Mouse (Mus musculus) left cerebral cortex, postnatal 10 days (tissue): Measurements from ENCODE around the gene Abi3bp. TPM values are rescaled to one million over a fixed set of nuclear protein-coding genes. Genes with fewer than 3 reads are reported as not detected.

Source experiments
- DNase-seq, 2 experiments: peaks; one replicate each; pipeline ENCODE4 v3.0.0; 2021 to 2022; ENCODE audit warnings: low spot score in 2 of 2, mixed read lengths in 1 of 2; ENCODE audit errors: extremely low spot score in 1 of 2
- intact Hi-C: fragments of 180-260 bp; cut with DNase I; formaldehyde crosslinking; loops from one replicate; pipeline ENCODE4 v1.15.1; 2025
- total RNA-seq, 2 experiments: library from RNA; stranded (reverse); gene quantifications; 2 replicates each; pipeline ENCODE4 v1.2.3; 2021

Abi3bp gene
- total RNA-seq, 2 experiments from 2014 or later, result 15.8 to 17.7 TPM

DNA sequence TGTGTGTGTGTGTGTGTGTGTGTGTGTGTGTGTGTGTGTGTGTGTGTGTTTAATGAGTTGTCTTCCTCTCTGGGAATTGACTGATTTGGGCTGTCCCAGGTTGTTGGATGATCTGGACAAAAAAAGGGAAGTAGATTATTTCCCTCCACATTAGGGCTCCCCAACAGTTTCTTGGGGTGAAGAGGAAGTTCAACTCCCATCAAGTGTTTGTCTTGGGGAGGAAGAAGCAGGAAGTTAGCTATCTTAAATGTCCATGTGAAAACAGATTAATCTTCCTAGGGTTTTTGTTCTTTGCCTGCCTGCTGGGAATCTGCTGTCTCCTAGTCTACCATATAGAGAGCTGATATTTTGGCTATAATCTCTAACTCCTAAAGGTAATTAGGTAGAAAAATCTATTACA is 181.2 kb downstream of the Abi3bp start:
- no peak for DNase-seq
- intact Hi-C loops, result no loop called here

GRCm38 (mm10) chr16:56669520-56669919 is 191.8 kb downstream of the Abi3bp start:
- intact Hi-C loops, result no loop called here
- no peak for DNase-seq

DNA sequence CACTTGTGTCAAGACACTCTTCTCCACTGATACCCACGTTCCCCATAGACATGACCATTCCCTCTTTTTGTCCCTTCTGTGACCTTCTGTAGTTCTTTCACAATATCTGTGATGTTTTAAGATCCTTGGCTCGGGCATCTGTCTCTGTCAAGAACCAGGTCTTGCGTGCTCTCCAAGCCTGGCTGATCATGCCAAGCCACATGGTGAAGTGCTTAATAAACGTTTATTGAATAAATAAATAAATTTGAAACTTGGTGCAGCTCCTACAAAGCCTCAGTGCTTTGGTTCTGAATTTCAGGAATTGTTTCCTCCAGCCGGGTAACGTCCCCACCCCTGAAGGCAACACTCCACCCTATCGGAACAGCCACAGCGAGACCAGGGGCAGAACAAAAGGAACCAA is 193.3 kb downstream of the Abi3bp start:
- intact Hi-C loops, result loop anchor here (10.0 kb wide), 1 partner anchor 146 kb away; no protein-coding TSS in a partner anchor
- no peak for DNase-seq

GRCm38 (mm10) chr16:56673420-56673819 is 195.7 kb downstream of the Abi3bp start:
- intact Hi-C loops, result loop anchor here (10.0 kb wide), 1 partner anchor 149 kb away; no protein-coding TSS in a partner anchor
- no peak for DNase-seq

GRCm38 (mm10) chr16:56677146-56677545 is 199.5 kb downstream of the Abi3bp start:
- DNase-seq, result peak in 1 of 2 experiments; percentile 36
- intact Hi-C loops, result loop anchor here (5.0 to 10.0 kb wide), 2 partner anchors 152 to 365 kb away; no protein-coding TSS in a partner anchor

DNA sequence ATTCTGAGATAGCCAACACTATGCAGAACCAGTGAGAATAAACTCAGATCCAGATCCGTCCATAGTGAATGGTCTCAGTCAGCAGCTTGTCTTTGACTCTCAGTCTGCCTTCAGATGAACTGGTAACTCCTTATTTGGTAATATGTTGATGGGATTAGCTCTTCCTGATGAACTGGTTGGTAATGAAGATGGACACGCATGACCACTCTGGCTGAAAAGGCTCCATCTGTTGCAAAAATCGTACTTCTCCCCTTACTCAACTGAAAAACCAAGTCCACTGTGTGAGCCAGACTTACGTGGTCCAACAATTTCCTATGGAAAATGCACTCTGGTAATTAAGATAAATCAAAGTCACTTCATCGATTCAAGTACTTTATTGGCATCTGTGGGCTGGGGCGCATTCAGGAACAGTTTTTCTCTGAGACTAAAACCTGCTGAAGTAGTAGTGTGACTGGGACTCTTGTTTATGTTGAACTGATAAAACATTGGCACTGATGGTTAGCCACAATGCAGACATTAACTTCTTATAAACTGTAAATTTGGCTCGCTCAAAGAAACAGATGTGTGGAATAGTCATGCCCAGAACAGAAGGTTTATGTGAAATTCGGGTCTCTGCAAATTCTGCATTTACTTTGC is 203.4 kb downstream of the Abi3bp start:
- DNase-seq, result no peak
- intact Hi-C loops, result loop anchor here (10.0 kb wide), 1 partner anchor 506 kb away; no protein-coding TSS in a partner anchor

DNA sequence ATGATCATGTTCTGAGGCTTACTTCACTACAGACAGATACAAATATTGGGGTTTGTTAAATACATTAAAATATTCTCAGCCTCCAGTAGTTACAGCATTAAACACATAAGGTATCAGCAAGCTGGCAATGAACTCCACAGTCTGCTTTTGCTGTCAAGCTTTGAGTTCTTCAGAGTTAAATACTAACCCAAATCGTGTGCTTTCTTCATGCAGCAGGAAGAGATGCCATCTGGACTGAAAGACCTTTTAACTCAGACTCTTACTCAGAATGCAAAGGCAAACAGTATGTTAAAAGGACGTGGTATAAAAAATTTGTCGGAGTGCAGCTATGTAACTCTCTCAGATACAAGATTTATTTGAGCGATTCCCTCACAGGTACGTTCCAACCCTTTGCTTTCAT is 209.1 kb downstream of the Abi3bp start:
- DNase-seq, result no peak
- intact Hi-C loops, result loop anchor here (10.0 kb wide), 1 partner anchor 512 kb away; no protein-coding TSS in a partner anchor

DNA sequence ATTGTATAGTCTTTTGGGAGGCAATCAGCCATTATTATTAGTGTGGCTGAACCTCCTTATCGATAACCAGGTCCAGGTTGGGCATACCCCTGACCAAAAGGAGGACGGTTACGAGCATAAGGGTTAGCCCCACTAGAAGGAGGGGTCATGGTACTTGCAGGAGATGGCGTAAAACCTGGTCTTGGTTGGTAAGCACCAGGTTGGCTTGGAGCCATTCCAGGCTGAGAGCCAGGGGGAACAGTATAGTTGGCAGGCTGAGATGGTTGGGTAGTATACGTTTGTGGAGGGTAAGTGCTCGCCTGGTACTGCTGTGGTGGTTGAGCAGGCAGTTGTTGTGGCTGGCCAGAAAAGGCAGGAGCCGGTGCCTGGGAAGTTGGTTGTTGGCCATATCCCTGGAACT is 213.0 kb downstream of the Abi3bp start:
- intact Hi-C loops, result no loop called here
- no peak for DNase-seq

- intact Hi-C loops, result no loop called here
- DNase-seq, result no peak
These were observed 218.8 kb downstream of the Abi3bp start for GRCm38 (mm10) chr16:56696448-56696847.

GRCm38 (mm10) chr16:56700898-56701297 is 223.2 kb downstream of the Abi3bp start:
- no peak for DNase-seq
- intact Hi-C loops, result loop anchor here (10.0 kb wide), 1 partner anchor 536 kb away; no protein-coding TSS in a partner anchor

- intact Hi-C loops, result loop anchor here (10.0 kb wide), 1 partner anchor 541 kb away; no protein-coding TSS in a partner anchor
- DNase-seq, result no peak
These were observed 228.1 kb downstream of the Abi3bp start for GRCm38 (mm10) chr16:56705731-56706130.

DNA sequence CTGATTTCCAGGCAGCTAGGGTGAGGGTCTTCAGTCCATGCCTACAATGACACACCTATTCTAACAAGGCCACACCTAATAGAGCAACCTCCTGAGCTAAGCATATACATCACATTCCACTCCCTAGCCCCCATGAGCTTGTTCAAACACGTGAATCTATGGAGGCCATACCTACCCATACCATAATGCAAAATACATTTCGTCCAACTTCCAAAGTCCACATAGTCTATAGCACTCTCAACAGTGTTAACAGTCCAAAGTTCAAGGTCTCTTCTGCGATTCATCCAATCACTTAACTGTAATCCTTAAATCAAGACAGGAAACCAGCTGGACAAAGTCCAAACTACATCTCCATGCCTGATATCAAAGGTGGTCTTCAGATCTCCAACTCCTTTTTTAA is 232.4 kb downstream of the Abi3bp start:
- intact Hi-C loops, result no loop called here

DNA sequence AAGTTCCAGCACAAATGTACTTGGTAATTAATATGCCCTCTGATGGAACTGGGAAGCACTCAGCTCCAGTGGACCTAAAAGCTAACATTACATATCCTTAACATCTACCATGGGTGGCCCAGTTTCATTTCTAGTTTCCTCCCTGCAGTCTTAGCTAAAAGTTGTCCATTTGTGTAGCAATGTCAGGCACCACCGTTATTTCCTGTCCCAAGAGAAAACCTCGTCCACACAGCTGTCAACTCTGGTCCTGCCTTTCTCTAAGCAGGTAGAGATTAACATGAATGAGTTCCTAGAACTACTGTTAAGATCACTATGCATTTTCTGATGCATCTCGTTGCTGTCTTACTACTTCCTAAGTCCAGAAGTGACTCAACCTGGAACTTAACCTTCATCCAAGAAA is 237.9 kb downstream of the Abi3bp start:
- no peak for DNase-seq
- intact Hi-C loops, result no loop called here

More for the DNA sequence above, 232.4 kb downstream of the Abi3bp start:
- DNase-seq, result no peak

DNA sequence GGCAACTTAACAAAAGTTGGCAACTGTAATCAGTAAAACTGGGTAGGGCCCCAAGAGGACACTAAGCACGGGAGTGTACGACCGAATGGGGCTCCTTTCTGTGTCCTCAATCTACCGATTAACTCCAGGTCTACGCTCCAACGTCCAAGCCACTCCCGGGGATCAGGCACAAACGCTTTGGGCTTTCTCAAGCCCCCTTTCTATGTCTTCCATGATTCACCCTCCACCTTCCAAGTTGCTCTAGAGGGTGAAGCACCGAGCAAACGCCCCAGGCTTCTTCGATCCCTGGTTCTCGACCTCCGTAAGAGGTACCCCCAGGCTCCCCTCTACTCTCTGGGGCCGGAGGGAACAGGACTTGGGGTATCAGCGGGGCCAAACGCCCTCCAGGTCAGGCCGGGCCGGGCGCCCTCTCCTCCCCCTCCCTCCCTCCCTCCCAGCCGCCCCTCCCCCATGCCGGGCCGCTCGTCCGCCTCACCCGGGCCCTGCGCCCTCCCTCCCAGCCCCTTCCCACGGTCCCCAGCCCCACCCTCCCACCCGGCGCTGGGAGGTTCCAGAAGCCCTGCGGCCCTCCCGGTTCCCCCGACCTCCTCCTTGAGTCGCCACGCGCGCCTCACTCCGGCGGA is 239.0 kb downstream of the Abi3bp start:
- DNase-seq, result peak in 1 of 2 experiments; percentile 9
- intact Hi-C loops, result no loop called here

DNA sequence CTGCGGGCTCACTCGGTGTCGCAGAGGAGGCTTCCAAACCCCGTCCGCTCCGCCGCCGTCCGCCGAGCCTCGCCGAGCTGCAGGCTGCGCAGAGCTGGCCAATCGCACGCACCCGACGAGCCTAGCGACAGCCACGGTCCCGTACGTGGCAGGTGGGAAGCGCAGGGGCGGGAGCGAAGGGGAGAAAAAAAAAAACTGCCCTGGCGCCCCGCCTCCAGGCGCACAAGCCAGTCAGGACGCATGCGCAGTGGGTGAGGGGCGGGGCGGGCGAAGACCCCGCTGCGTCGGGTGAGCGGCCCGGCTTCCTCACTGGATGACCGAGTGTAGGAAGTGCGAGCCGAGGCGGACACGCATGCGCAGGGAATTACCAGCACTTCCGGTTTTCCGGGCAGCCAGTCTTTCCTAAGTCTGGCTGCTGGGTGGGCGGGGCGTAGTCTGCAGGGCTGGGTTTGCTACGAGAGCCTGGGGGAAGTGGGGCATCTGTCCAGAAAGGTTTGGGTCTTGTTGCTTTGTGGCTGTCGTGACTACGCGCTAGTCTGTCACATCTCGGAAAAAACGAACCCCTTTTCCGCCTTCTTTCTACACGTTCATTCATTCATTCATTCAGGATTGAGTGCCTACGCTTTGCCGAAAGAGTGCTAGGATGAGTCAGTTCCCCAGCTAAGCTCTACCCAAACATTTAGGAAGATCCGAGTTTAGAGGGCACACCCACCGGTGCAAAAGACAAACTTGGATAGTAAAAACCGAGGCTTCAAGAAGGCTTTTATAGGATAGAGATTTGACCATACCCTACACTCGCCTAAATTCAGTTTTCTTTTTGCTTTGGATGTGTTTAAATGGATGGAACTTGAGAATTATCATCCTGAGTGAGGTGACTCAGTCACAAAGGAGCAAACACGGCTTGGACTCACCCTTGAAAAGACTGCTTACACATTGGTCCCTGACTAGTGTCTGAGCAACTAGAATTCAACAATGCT is 239.8 kb downstream of the Abi3bp start, which contains the start of gene Tfg:
Gene Tfg (minus strand): TSS at position 227 of the 977 bp plus-strand sequence.
- intact Hi-C loops, result no loop called here
- DNase-seq, result peak; percentile 99 to 100

DNA sequence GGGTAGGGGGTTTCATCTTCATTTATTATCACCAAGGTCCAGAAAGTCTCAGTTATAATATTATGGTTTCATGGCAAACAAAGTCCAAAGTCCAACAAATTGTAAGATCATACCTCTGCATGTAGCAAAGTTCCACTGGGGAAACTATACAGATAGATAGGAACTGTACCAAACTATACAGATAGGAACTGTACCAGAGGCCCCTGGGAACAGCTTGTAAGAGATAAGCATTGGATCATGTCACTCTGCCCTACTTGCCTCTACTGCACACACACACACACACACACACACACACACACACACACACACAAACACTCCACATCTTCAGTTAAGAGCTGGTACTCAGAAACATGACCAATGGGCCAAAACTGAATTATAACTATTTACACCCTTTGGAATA is 241.4 kb downstream of the Abi3bp start:
- intact Hi-C loops, result no loop called here
- no peak for DNase-seq

GRCm38 (mm10) chr16:56722357-56722756 is 244.7 kb downstream of the Abi3bp start:
- intact Hi-C loops, result no loop called here
- no peak for DNase-seq

DNA sequence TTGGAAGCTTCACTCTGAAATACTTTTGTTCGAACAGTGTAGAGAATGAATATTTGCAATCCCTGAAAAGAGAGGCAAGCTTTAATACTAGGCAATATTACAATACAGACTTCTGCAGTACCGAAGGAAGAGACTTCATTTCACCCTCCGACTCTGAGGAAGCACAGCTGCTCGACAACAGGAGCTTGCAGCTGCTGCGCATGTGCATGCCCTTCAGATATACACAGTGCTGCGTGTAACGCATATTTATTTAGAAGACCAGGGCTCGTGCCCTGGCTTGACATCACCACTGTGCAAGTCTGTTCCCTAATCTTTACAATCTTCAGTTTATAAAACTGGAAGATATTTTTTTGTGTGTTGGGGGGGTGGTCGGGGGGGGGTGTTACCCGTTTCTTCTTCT is 247.2 kb downstream of the Abi3bp start:
- no peak for DNase-seq
- intact Hi-C loops, result no loop called here

GRCm38 (mm10) chr16:56729060-56729459 is 251.4 kb downstream of the Abi3bp start:
- intact Hi-C loops, result no loop called here

More at GRCm38 (mm10) chr16:56729060-56729459, 251.4 kb downstream of the Abi3bp start:
- no peak for DNase-seq
